Mouse (Mus musculus): Measurements from ENCODE around the gene Nudt1.

- no peak for TF ChIP-seq EP300 (IDR thresholded peaks at IDR 0.05; ENCODE audit: insufficient read depth, low read depth, low read length)
- no peak for TF ChIP-seq CTCF (IDR thresholded peaks at IDR 0.05; ENCODE audit: low read depth, low read length)
- no peak for TF ChIP-seq POLR2A (IDR thresholded peaks at IDR 0.05; ENCODE audit: insufficient read depth, low read length)
These were observed 33.2 kb upstream of the Nudt1 start for GRCm38 (mm10) chr5:140288287-140288686.

All from ES-Bruce4 (cell line).